Comparison of ENCODE assay signal across 21 mouse cellular contexts in the genomic region with DNA sequence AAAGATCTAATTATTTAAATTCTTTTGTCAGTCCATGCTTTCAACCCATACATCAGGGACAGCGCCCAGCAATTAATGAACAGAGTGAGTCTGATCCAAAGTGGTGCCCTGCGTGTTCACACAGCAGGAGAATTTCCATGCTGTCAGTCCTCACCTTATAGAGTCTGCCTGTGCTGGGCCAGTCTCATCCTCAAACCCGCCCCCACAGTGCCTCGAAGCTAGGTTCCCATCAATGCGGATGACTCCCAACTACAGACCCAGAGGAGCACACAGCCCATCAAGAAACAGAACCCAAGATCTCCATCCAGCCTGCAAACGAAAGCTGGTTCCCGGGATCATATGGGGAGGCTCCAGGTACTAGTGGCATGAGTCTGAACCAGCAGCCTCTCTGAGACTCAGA.
DNase-seq lines count a peak whose midpoint lies in the region; ATAC-seq lines count a peak whose summit lies in the region.
"Had no signal": no experiment of that assay in that cellular context is flagged by ENCODE, and none has a peak within 500 bp of the region (broad histone marks: within the 10 kb centered on the region; RNA-seq: fewer than 3 reads in every experiment).

No protein-coding gene starts in this region.

- no peak for DNase-seq in hindbrain, embryonic 11.5 days (ENCODE audit: low spot score)
- DNase-seq in midbrain, embryonic 14.5 days = no peak
- DNase-seq: adrenal gland, postnatal 36 days; cerebellum, adult 11-12 months; cerebellum, postnatal 10 days; kidney, adult 9 months; kidney, postnatal 14 days; layer of hippocampus, postnatal 36 days; lung, embryonic 14.5 days; lung, postnatal 4 days; thymus, postnatal 14 days had no signal

- ATAC-seq in forebrain, embryonic 13.5 days = 0 out of 2 replicates have a peak, but pooled peaks have one; percentile 14
- ATAC-seq in forebrain, embryonic 16.5 days = no peak
- ATAC-seq in hindbrain, embryonic 12.5 days (ENCODE audit: low FRiP score) = no peak
- no peak for ATAC-seq in hindbrain, embryonic 11.5 days (ENCODE audit: low FRiP score)
- ATAC-seq in midbrain, embryonic 13.5 days = no peak
- ATAC-seq in midbrain, embryonic 14.5 days (ENCODE audit: low FRiP score, low TSS enrichment) = no peak
- no peak for ATAC-seq in limb, embryonic 12.5 days (ENCODE audit: insufficient number of reproducible peaks, insufficient read depth, low FRiP score, low TSS enrichment, low read depth)
- no peak for ATAC-seq in CD4-positive, CD25-positive, alpha-beta regulatory T cell, adult 4 months

- H3K4me2 ChIP-seq in forebrain, embryonic 13.5 days = no peak overlapping the region
- no peak overlapping the region for H3K4me2 ChIP-seq in forebrain, embryonic 16.5 days (ENCODE audit: low read length)
- H3K4me2 ChIP-seq in hindbrain, embryonic 12.5 days (replicated peaks) = no peak overlapping the region
- no peak overlapping the region for H3K4me2 ChIP-seq in hindbrain, embryonic 11.5 days (replicated peaks; ENCODE audit: low read depth, low read length)
- no peak overlapping the region for H3K4me2 ChIP-seq in midbrain, embryonic 13.5 days (replicated peaks)
- no peak overlapping the region for H3K4me2 ChIP-seq in midbrain, embryonic 14.5 days (ENCODE audit: low read length)
- H3K4me2 ChIP-seq in limb, embryonic 12.5 days = 0 out of 2 replicates have a peak overlapping the region, but pooled peaks have one; percentile 26
- H3K4me2 ChIP-seq: embryonic facial prominence, embryonic 12.5 days; heart, embryonic 11.5 days; limb, embryonic 15.5 days had no signal

- peaks cover 51% of the 10 kb centered on the region for H3K4me1 ChIP-seq in forebrain, embryonic 13.5 days
- peaks cover 35% of the 10 kb centered on the region for H3K4me1 ChIP-seq in forebrain, embryonic 16.5 days (replicated peaks; ENCODE audit: control insufficient read depth, insufficient read depth, low read length)
- H3K4me1 ChIP-seq in hindbrain, embryonic 12.5 days = peaks cover 40% of the 10 kb centered on the region
- peaks cover 11% of the 10 kb centered on the region for H3K4me1 ChIP-seq in hindbrain, embryonic 11.5 days (replicated peaks; ENCODE audit: control insufficient read depth, insufficient read depth, low read length)
- peaks cover 44% of the 10 kb centered on the region for H3K4me1 ChIP-seq in midbrain, embryonic 13.5 days (replicated peaks)
- peaks cover 41% of the 10 kb centered on the region for H3K4me1 ChIP-seq in midbrain, embryonic 14.5 days (ENCODE audit: control insufficient read depth, insufficient read depth, low read length)
- H3K4me1 ChIP-seq in limb, embryonic 12.5 days (replicated peaks) = peaks cover 41% of the 10 kb centered on the region

- H3K27me3 ChIP-seq in forebrain, embryonic 13.5 days = no peaks in the 10 kb centered on the region
- H3K27me3 ChIP-seq in forebrain, embryonic 16.5 days (replicated peaks; ENCODE audit: control insufficient read depth, insufficient read depth, low read length) = no peaks in the 10 kb centered on the region
- no peaks in the 10 kb centered on the region for H3K27me3 ChIP-seq in hindbrain, embryonic 12.5 days
- H3K27me3 ChIP-seq in hindbrain, embryonic 11.5 days (ENCODE audit: control insufficient read depth, insufficient read depth, low read length) = no peaks in the 10 kb centered on the region
- no peaks in the 10 kb centered on the region for H3K27me3 ChIP-seq in midbrain, embryonic 13.5 days
- H3K27me3 ChIP-seq in midbrain, embryonic 14.5 days (ENCODE audit: control insufficient read depth, insufficient read depth, low read length) = no peaks in the 10 kb centered on the region
- no peaks in the 10 kb centered on the region for H3K27me3 ChIP-seq in limb, embryonic 12.5 days
- H3K27me3 ChIP-seq: limb, embryonic 15.5 days had no signal

- 59% methylated on average over 7 of the region's 7 CpGs for WGBS in forebrain, embryonic 13.5 days
- 53% methylated on average over 7 of the region's 7 CpGs for WGBS in forebrain, embryonic 16.5 days
- WGBS in hindbrain, embryonic 12.5 days = 62% methylated on average over 7 of the region's 7 CpGs
- 72% methylated on average over 7 of the region's 7 CpGs for WGBS in hindbrain, embryonic 11.5 days
- 73% methylated on average over 7 of the region's 7 CpGs for WGBS in midbrain, embryonic 13.5 days
- WGBS in midbrain, embryonic 14.5 days = 65% methylated on average over 7 of the region's 7 CpGs
- 75% methylated on average over 7 of the region's 7 CpGs for WGBS in limb, embryonic 12.5 days

- H3K36me3 ChIP-seq in forebrain, embryonic 13.5 days (ENCODE audit: poor library complexity, severe bottlenecking) = peaks cover 3% of the 10 kb centered on the region; the same call in 1 of the 2 replicates
- no peaks in the 10 kb centered on the region for H3K36me3 ChIP-seq in forebrain, embryonic 16.5 days (ENCODE audit: control insufficient read depth, insufficient read depth)
- no peaks in the 10 kb centered on the region for H3K36me3 ChIP-seq in hindbrain, embryonic 12.5 days
- H3K36me3 ChIP-seq in hindbrain, embryonic 11.5 days (ENCODE audit: control insufficient read depth, insufficient read depth, low read length) = no peaks in the 10 kb centered on the region
- no peaks in the 10 kb centered on the region for H3K36me3 ChIP-seq in midbrain, embryonic 13.5 days
- no peaks in the 10 kb centered on the region for H3K36me3 ChIP-seq in midbrain, embryonic 14.5 days (ENCODE audit: control insufficient read depth, insufficient read depth, low read length)
- no peaks in the 10 kb centered on the region for H3K36me3 ChIP-seq in limb, embryonic 12.5 days
- H3K36me3 ChIP-seq: embryonic facial prominence, embryonic 12.5 days; limb, embryonic 15.5 days had no signal

- no peak overlapping the region for H3K4me3 ChIP-seq in forebrain, embryonic 13.5 days
- no peak overlapping the region for H3K4me3 ChIP-seq in forebrain, embryonic 16.5 days (replicated peaks; ENCODE audit: low read length)
- H3K4me3 ChIP-seq in hindbrain, embryonic 12.5 days = no peak overlapping the region
- H3K4me3 ChIP-seq in hindbrain, embryonic 11.5 days (ENCODE audit: low read depth, low read length) = no peak overlapping the region
- H3K4me3 ChIP-seq in midbrain, embryonic 13.5 days (replicated peaks) = no peak overlapping the region
- H3K4me3 ChIP-seq in midbrain, embryonic 14.5 days (replicated peaks; ENCODE audit: low read depth, low read length) = no peak overlapping the region
- H3K4me3 ChIP-seq in limb, embryonic 12.5 days (replicated peaks) = no peak overlapping the region
- H3K4me3 ChIP-seq: embryonic facial prominence, embryonic 12.5 days; limb, embryonic 15.5 days had no signal

- H3K9me3 ChIP-seq in forebrain, embryonic 13.5 days (replicated peaks) = 0 out of 2 replicates have a peak, but pooled peaks cover 5% of the 10 kb centered on the region
- H3K9me3 ChIP-seq in forebrain, embryonic 16.5 days (ENCODE audit: control insufficient read depth, low read length) = no peaks in the 10 kb centered on the region
- H3K9me3 ChIP-seq in hindbrain, embryonic 12.5 days (replicated peaks) = no peaks in the 10 kb centered on the region
- no peaks in the 10 kb centered on the region for H3K9me3 ChIP-seq in hindbrain, embryonic 11.5 days (ENCODE audit: control insufficient read depth, low read length)
- no peaks in the 10 kb centered on the region for H3K9me3 ChIP-seq in midbrain, embryonic 13.5 days
- no peaks in the 10 kb centered on the region for H3K9me3 ChIP-seq in midbrain, embryonic 14.5 days (ENCODE audit: control insufficient read depth, low read length)
- H3K9me3 ChIP-seq in limb, embryonic 12.5 days = 0 out of 2 replicates have a peak, but pooled peaks cover 4% of the 10 kb centered on the region
- H3K9me3 ChIP-seq: limb, embryonic 15.5 days had no signal

- peak overlapping the region; percentile 31; the same call in 1 of the 2 replicates for H3K9ac ChIP-seq in forebrain, embryonic 13.5 days
- no peak overlapping the region for H3K9ac ChIP-seq in forebrain, embryonic 16.5 days (replicated peaks; ENCODE audit: low read depth, low read length)
- no peak overlapping the region for H3K9ac ChIP-seq in hindbrain, embryonic 12.5 days
- no peak overlapping the region for H3K9ac ChIP-seq in hindbrain, embryonic 11.5 days (ENCODE audit: low read depth, low read length)
- peak overlapping the region; percentile 20; the same call in 1 of the 2 replicates for H3K9ac ChIP-seq in midbrain, embryonic 13.5 days (replicated peaks)
- no peak overlapping the region for H3K9ac ChIP-seq in midbrain, embryonic 14.5 days (replicated peaks; ENCODE audit: low read length)
- H3K9ac ChIP-seq in limb, embryonic 12.5 days (replicated peaks) = no peak overlapping the region
- H3K9ac ChIP-seq: embryonic facial prominence, embryonic 12.5 days; limb, embryonic 15.5 days; liver, embryonic 14.5 days had no signal

- H3K27ac ChIP-seq in forebrain, embryonic 13.5 days = peak overlapping the region; percentile 28; the same call in 1 of the 2 replicates
- H3K27ac ChIP-seq in forebrain, embryonic 16.5 days (ENCODE audit: low read length) = no peak overlapping the region
- peak overlapping the region; percentile 89; the same call in 1 of the 2 replicates for H3K27ac ChIP-seq in hindbrain, embryonic 12.5 days
- no peak overlapping the region for H3K27ac ChIP-seq in hindbrain, embryonic 11.5 days (ENCODE audit: low read depth, low read length)
- H3K27ac ChIP-seq in midbrain, embryonic 13.5 days = no peak overlapping the region
- H3K27ac ChIP-seq in midbrain, embryonic 14.5 days (replicated peaks; ENCODE audit: low read depth, low read length) = no peak overlapping the region
- H3K27ac ChIP-seq in limb, embryonic 12.5 days = 0 out of 2 replicates have a peak overlapping the region, but pooled peaks have one; percentile 35
- H3K27ac ChIP-seq: liver, embryonic 14.5 days had no signal

Comparison
In these comparisons a context has a peak if more than half of its experiments do, and no peak if none do; other contexts are left out.
1. H3K27ac ChIP-seq: peak in forebrain, embryonic 13.5 days (single experiment), hindbrain, embryonic 12.5 days (single experiment) and limb, embryonic 12.5 days (single experiment); none in forebrain, embryonic 16.5 days (single experiment), hindbrain, embryonic 11.5 days (single experiment), midbrain, embryonic 13.5 days (single experiment) and midbrain, embryonic 14.5 days (single experiment).
2. H3K9ac ChIP-seq: peak in forebrain, embryonic 13.5 days (single experiment) and midbrain, embryonic 13.5 days (single experiment); none in forebrain, embryonic 16.5 days (single experiment), hindbrain, embryonic 12.5 days (single experiment), hindbrain, embryonic 11.5 days (single experiment), midbrain, embryonic 14.5 days (single experiment) and limb, embryonic 12.5 days (single experiment).